Mouse (Mus musculus) small intestine, adult 2 months (tissue): ENCODE measurements around the gene Mitf.

Experiments
- CTCF ChIP-seq: fragments of 200-500 bp; IDR thresholded peaks from 2 replicates; pipeline ENCODE4 v1.5.1; 2012; ENCODE audit warnings: low read depth, mild to moderate bottlenecking, control low read depth, inconsistent platforms, low read length, moderate library complexity, mixed read lengths; ENCODE audit not compliant: insufficient replicate concordance, insufficient read length; ENCODE audit errors: extremely low read depth
- POLR2A ChIP-seq: fragments of 200-500 bp; IDR thresholded peaks from 2 replicates; pipeline ENCODE4 v1.6.1; 2012; ENCODE audit warnings: low read depth, mild to moderate bottlenecking, control low read depth, inconsistent platforms, low read length, moderate library complexity

GRCm38 (mm10) chr6:98041795-98042194, 234.9 kb downstream of the Mitf start:
- no peak for TF ChIP-seq CTCF
- TF ChIP-seq POLR2A: no peak
